Mouse (Mus musculus): ENCODE data around the gene St6galnac6. TPM values are rescaled to one million over a fixed set of nuclear protein-coding genes. Genes with fewer than 3 reads are reported as not detected.

Gene St6galnac6
- polyA plus RNA-seq (2017; shearing (Covaris generic)) = 1 to 10 TPM; 5.8 to 6.5 TPM

GRCm38 (mm10) chr2:32599409-32599808, at the start of gene St6galnac6:
Gene St6galnac6, plus strand, starts transcription at chr2:32599709.

GRCm38 (mm10) chr2:32570698-32571494, 28.6 kb upstream of the St6galnac6 start, which contains the start of gene Dpm2:
Gene Dpm2, plus strand, starts transcription at chr2:32570858.

GRCm38 (mm10) chr2:32574497-32574896, 25.0 kb upstream of the St6galnac6 start, which contains the start of gene Pip5kl1:
Gene Pip5kl1, plus strand, starts transcription at chr2:32574797.

DNA sequence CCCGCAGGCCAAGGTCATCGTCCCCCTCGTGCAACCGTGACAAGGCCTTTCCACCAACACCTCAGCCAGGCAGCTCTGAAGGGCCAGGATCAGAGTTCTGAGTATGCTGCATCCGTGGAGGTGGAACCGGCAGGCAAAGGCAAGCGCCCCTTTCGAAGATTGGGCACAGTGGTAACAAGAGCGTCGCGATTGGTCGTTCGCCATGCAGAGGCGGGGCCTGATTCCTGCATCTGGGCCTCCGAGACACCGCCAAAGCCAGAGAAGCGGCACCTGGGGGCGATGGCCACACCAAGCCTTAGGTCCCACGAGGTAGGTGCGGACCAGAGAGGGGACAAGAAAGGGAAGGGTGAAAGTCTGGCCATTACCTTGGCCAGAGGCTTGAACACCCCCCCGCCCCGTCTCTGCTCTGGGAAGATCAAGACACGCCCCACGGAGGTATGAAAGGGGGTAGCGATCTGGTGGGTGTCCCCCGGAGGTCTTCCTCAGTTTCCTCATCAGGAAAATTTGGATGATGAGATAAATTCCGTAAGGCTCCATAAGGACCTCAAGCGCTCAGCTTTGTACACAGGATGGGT, 23.8 kb upstream of the St6galnac6 start, which contains the start of gene 9430097D07Rik:
Gene 9430097D07Rik, minus strand, starts transcription at position 99 of the 575 bp plus-strand sequence.

DNA sequence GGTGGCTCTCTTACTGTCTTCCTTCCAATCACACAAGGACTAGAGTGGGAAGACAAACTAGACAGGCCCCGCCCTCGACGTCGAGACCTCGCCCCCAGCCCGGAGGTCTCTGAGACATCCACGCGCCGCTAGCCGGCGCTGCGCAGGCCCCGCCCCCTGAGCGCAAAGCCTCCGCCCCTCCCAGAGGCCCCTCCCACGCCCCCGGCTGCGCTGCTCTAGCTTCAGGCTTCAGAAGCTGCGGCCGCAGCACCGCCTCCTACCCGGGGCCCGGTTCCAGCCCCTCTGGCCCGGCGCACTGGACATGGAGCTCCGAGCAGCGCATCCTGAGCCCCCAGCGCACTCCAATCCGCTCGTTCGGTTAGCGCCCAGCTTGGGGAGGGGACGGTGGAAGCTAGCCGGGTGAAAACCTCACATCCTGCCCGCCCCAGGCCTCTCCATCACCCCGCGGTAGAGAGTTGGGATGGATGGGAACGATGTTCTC, 12.6 kb upstream of the St6galnac6 start, which contains the start of gene St6galnac4:
Gene St6galnac4, plus strand, starts transcription at position 225 of the 481 bp plus-strand sequence.

DNA sequence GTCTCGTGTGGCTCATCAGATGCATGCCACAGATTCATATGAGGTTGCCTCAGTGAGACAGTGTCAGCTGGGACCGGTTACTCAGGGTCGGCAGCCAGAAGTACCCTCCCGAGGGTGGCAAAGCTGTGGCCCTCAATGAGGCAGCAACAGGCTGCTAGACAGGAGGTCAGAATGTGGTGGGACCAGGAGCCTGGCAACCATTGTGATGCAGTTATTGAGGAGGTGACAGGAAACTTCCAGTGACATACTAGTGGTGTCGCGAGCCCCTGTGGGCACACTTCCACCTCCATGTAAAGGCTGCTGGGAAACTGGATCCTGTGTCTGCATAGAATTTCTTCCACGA, 22.0 kb downstream of the St6galnac6 start, which contains the start of gene Ak1:
Gene Ak1, plus strand, starts transcription at position 242 of the 343 bp plus-strand sequence.

GRCm38 (mm10) chr2:32646379-32647056, 47.0 kb downstream of the St6galnac6 start, which contains the start of gene Eng:
Gene Eng, plus strand, starts transcription at chr2:32646595.

Other genes with a start within 250 kb of the St6galnac6 start
- 10 to 100 TPM; 66.8 to 80.0 TPM for gene Ciz1, start 247.4 kb upstream of the St6galnac6 start, polyA plus RNA-seq (2017; shearing (Covaris generic))
- gene Dnm1, start 246.4 kb upstream of the St6galnac6 start, polyA plus RNA-seq (2017; shearing (Covaris generic)) = under 1 TPM in 1 of 2 experiments, not detected in 1; 0.09 TPM
- gene 1110008P14Rik, start 217.8 kb upstream of the St6galnac6 start, polyA plus RNA-seq (2017; shearing (Covaris generic)) = 100 to 1,000 TPM in 1 of 2 experiments, 10 to 100 TPM in 1; 98.1 to 113 TPM
- gene Lcn2, start 211.5 kb upstream of the St6galnac6 start, polyA plus RNA-seq (2017; shearing (Covaris generic)) = not detected
- 10 to 100 TPM; 13.0 to 23.5 TPM for gene Ptges2, start 203.8 kb upstream of the St6galnac6 start, polyA plus RNA-seq (2017; shearing (Covaris generic))
- 1 to 10 TPM; 6.9 to 7.4 TPM for gene Naif1, start 149.3 kb upstream of the St6galnac6 start, polyA plus RNA-seq (2017; shearing (Covaris generic))
- 10 to 100 TPM; 11.6 to 15.5 TPM for gene Slc25a25, start 148.3 kb upstream of the St6galnac6 start, polyA plus RNA-seq (2017; shearing (Covaris generic))
- gene Fam102a, start 64.4 kb upstream of the St6galnac6 start, polyA plus RNA-seq (2017; shearing (Covaris generic)) = 100 to 1,000 TPM; 118 to 128 TPM
- gene Dpm2, start 28.9 kb upstream of the St6galnac6 start, polyA plus RNA-seq (2017; shearing (Covaris generic)) = 100 to 1,000 TPM; 117 to 126 TPM
- under 1 TPM in 1 of 2 experiments, not detected in 1; 0.52 TPM for gene Pip5kl1, start 24.9 kb upstream of the St6galnac6 start, polyA plus RNA-seq (2017; shearing (Covaris generic))
- gene 9430097D07Rik, start 24.0 kb upstream of the St6galnac6 start, polyA plus RNA-seq (2017; shearing (Covaris generic)) = not detected
- 10 to 100 TPM; 39.3 to 52.8 TPM for gene St6galnac4, start 12.6 kb upstream of the St6galnac6 start, polyA plus RNA-seq (2017; shearing (Covaris generic))
- under 1 TPM in 1 of 2 experiments, not detected in 1; 0.13 TPM for gene Ak1, start 22.0 kb downstream of the St6galnac6 start, polyA plus RNA-seq (2017; shearing (Covaris generic))
- under 1 TPM in 1 of 2 experiments, not detected in 1; 0.80 TPM for gene Eng, start 46.9 kb downstream of the St6galnac6 start, polyA plus RNA-seq (2017; shearing (Covaris generic))
- 10 to 100 TPM; 11.0 to 16.7 TPM for gene Fpgs, start 104.4 kb downstream of the St6galnac6 start, polyA plus RNA-seq (2017; shearing (Covaris generic))
- gene Cdk9, start 113.4 kb downstream of the St6galnac6 start, polyA plus RNA-seq (2017; shearing (Covaris generic)) = 100 to 1,000 TPM; 173 to 181 TPM
- gene Sh2d3c, start 121.3 kb downstream of the St6galnac6 start, polyA plus RNA-seq (2017; shearing (Covaris generic)) = 100 to 1,000 TPM; 105 to 112 TPM
- under 1 TPM; 0.48 to 0.95 TPM for gene 6330409D20Rik, start 141.3 kb downstream of the St6galnac6 start, polyA plus RNA-seq (2017; shearing (Covaris generic))
- 10 to 100 TPM; 69.8 to 78.7 TPM for gene Tor2a, start 157.5 kb downstream of the St6galnac6 start, polyA plus RNA-seq (2017; shearing (Covaris generic))
- gene Ttc16, start 175.9 kb downstream of the St6galnac6 start, polyA plus RNA-seq (2017; shearing (Covaris generic)) = 1 to 10 TPM in 1 of 2 experiments, under 1 TPM in 1; 0.79 to 3.5 TPM
- 1 to 10 TPM; 2.9 to 4.3 TPM for gene Ptrh1, start 176.1 kb downstream of the St6galnac6 start, polyA plus RNA-seq (2017; shearing (Covaris generic))
- gene Cfap157, start 184.7 kb downstream of the St6galnac6 start, polyA plus RNA-seq (2017; shearing (Covaris generic)) = under 1 TPM; 0.15 to 0.39 TPM
- 1 to 10 TPM; 2.8 to 3.4 TPM for gene Stxbp1, start 247.5 kb downstream of the St6galnac6 start, polyA plus RNA-seq (2017; shearing (Covaris generic))

Data from activated CD4-positive, CD25-positive, alpha-beta regulatory T cell (primary cell).